Mouse (Mus musculus): ENCODE results near the gene Cadps2. TPM values are rescaled to one million over a fixed set of nuclear protein-coding genes. Genes with fewer than 3 reads are reported as not detected.

The Cadps2 gene
- polyA plus RNA-seq, 1 experiment from 2014 or later = 6.1 TPM

DNA sequence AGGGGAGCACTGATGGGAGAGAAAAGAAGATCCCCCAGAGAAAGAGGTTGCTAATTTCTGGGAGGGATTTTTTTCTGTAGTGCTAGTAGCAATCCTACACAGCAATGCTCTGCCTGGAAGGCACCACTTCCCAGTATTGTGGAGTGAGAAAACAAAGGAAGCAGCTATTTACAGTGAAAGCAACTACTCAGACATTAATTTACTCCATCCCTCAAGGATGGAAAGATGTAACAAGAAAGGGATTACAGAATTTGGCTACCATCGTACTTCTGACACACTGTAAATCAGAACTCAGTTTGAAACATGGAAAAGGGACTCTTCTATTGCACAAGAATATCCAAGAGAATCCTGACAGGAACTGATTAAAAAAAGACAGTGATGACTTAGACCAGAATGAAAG lies 29.1 kb downstream of the Cadps2 start:
- Histone ChIP-seq H3K36me3 (ENCODE audit: control insufficient read depth, insufficient read depth, low read length) (no peaks in the 10 kb centered on the region), H3K4me3 (ENCODE audit: low read depth, low read length) (no peak overlapping the region), H3K27me3 (ENCODE audit: control insufficient read depth, insufficient read depth, low read depth, low read length) (no peaks in the 10 kb centered on the region), H3K4me1 (ENCODE audit: control insufficient read depth, insufficient read depth, low read length) (no peaks in the 10 kb centered on the region), H3K27ac (ENCODE audit: low read length) (no peak overlapping the region), H3K4me2 (ENCODE audit: low read length) (no peak overlapping the region), H3K9me3 (replicated peaks; ENCODE audit: control insufficient read depth, low read length, poor library complexity, severe bottlenecking) (no peaks in the 10 kb centered on the region), H3K9ac (ENCODE audit: low read depth, low read length) (no peak overlapping the region)
- 0 out of 2 replicates have a peak, but pooled peaks have one; percentile 39 for ATAC-seq
- 66% methylated on average over 1 of the region's 1 CpGs for WGBS

DNA sequence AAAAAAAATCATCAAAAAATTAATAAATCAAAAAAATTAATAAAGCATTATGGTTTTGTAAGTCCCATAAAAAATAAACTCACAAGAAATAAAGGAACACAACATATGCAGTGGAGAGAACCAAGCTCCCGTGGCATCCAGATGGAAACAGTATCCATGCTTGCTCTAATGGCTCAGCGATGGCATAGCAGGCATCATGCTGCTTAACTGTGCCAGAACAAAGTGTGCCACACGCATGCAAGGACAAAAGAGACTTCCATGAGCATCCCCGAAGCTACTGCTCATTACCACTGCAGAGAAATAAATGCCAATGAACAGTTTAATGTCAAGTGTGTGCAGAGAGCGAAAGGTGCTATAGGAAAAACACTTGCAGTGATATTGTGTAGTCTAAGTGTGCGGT lies 29.9 kb downstream of the Cadps2 start:
- no peak for ATAC-seq
- no peak overlapping the region for H3K4me3 ChIP-seq (ENCODE audit: low read depth, low read length)
- WGBS = 65% methylated on average over 6 of the region's 6 CpGs

DNA sequence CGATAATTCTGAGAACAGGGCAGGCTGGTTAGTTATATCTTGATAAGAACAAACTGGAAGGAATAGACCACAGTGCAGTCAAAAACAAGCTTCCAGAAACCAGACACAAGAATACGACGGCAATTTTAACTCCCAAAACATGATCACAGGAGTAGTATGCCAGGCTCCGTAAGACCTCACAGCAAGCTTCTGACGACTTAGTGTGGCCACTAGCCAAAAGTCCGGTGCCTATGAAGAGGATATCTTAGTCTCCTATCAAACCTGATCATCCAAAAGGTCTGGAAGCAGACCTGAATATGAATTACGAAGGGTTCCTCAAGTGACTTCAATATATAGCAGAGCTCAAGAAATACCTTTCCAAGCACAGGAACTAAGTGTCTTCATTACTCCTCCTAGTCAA lies 33.9 kb downstream of the Cadps2 start:
- Histone ChIP-seq H3K9ac (ENCODE audit: low read depth, low read length) (no peak overlapping the region), H3K9me3 (replicated peaks; ENCODE audit: control insufficient read depth, low read length, poor library complexity, severe bottlenecking) (no peaks in the 10 kb centered on the region), H3K27ac (ENCODE audit: low read length) (no peak overlapping the region), H3K4me3 (ENCODE audit: low read depth, low read length) (no peak overlapping the region), H3K27me3 (ENCODE audit: control insufficient read depth, insufficient read depth, low read depth, low read length) (no peaks in the 10 kb centered on the region), H3K4me2 (ENCODE audit: low read length) (no peak overlapping the region), H3K36me3 (ENCODE audit: control insufficient read depth, insufficient read depth, low read length) (no peaks in the 10 kb centered on the region), H3K4me1 (ENCODE audit: control insufficient read depth, insufficient read depth, low read length) (no peaks in the 10 kb centered on the region)
- 93% methylated on average over 7 of the region's 7 CpGs for WGBS
- no peak for ATAC-seq

More for the DNA sequence above, 29.9 kb downstream of the Cadps2 start:
- no peak overlapping the region for H3K4me2 ChIP-seq (ENCODE audit: low read length)
- H3K9ac ChIP-seq (ENCODE audit: low read depth, low read length) = no peak overlapping the region
- H3K36me3 ChIP-seq (ENCODE audit: control insufficient read depth, insufficient read depth, low read length) = no peaks in the 10 kb centered on the region
- no peaks in the 10 kb centered on the region for H3K9me3 ChIP-seq (replicated peaks; ENCODE audit: control insufficient read depth, low read length, poor library complexity, severe bottlenecking)
- no peak overlapping the region for H3K27ac ChIP-seq (ENCODE audit: low read length)
- H3K27me3 ChIP-seq (ENCODE audit: control insufficient read depth, insufficient read depth, low read depth, low read length) = no peaks in the 10 kb centered on the region
- no peaks in the 10 kb centered on the region for H3K4me1 ChIP-seq (ENCODE audit: control insufficient read depth, insufficient read depth, low read length)

DNA sequence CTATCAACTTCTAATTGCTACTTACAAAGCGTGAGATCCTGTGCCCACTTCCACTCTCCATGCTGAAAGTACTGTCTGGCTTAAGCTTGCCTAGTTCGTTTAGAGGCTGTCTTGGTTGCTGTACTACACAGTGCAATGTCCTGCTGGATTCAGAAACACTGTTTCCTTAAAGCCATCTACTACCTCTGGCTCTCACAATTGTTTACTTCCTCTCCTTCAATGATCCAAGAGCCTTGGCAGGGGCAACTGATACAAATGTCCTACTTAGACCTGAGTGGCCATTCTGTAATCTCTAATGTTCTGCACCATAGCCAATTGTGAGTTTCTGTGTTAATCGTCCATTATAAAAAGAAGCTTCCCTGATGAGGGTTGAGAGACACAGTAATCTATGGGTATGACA lies 47.4 kb downstream of the Cadps2 start:
- Histone ChIP-seq H3K27me3 (ENCODE audit: control insufficient read depth, insufficient read depth, low read depth, low read length) (no peaks in the 10 kb centered on the region), H3K4me1 (ENCODE audit: control insufficient read depth, insufficient read depth, low read length) (no peaks in the 10 kb centered on the region), H3K27ac (ENCODE audit: low read length) (no peak overlapping the region), H3K9ac (ENCODE audit: low read depth, low read length) (no peak overlapping the region), H3K9me3 (replicated peaks; ENCODE audit: control insufficient read depth, low read length, poor library complexity, severe bottlenecking) (no peaks in the 10 kb centered on the region), H3K36me3 (ENCODE audit: control insufficient read depth, insufficient read depth, low read length) (no peaks in the 10 kb centered on the region), H3K4me3 (ENCODE audit: low read depth, low read length) (no peak overlapping the region), H3K4me2 (ENCODE audit: low read length) (no peak overlapping the region)
- no peak for ATAC-seq
- WGBS = 86% methylated on average over 3 of the region's 3 CpGs

DNA sequence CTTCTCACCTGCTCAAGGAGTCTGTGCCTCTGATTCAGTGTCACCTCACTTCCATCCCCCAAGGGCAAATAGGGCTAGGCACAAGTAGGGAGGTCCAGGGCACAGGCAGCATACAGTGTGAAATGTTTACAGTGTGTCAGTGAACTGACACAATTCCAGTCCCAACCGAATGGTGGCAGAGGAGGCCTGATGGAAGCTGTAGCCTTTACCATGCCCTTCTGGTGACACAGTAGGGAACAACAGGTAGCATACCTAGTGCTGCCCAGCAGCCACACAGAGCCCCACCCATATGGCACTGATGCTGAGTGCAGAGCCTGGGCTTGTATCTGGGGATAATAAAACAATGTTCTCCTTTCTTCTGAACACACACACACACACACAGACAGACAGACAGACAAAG lies 61.6 kb downstream of the Cadps2 start:
- WGBS = 62% methylated on average over 1 of the region's 1 CpGs
- H3K9me3 ChIP-seq (replicated peaks; ENCODE audit: control insufficient read depth, low read length, poor library complexity, severe bottlenecking) = no peaks in the 10 kb centered on the region
- no peak for ATAC-seq

DNA sequence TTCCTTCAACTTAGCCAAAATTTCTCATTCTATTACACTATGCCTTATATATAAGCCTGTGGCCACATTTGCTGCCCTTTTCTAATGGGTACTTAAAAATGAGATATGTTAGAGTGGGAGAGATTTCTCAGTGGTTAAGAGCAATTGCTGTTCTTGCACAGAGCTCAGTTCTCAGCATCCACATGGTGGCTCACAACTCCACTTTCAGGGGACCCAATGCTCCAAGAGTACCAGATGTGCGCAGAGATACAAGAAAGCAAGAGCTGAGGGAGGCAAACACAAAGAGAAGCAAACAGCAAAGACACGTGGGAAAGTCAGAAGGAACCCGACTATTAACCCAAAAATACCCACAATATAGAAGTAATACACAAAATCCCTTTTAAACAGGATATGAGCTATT lies 77.0 kb downstream of the Cadps2 start:
- WGBS = 59% methylated on average over 3 of the region's 3 CpGs

More for the DNA sequence above, 61.6 kb downstream of the Cadps2 start:
- Histone ChIP-seq H3K36me3 (ENCODE audit: control insufficient read depth, insufficient read depth, low read length) (no peaks in the 10 kb centered on the region), H3K27ac (ENCODE audit: low read length) (no peak overlapping the region), H3K4me3 (ENCODE audit: low read depth, low read length) (no peak overlapping the region), H3K4me1 (ENCODE audit: control insufficient read depth, insufficient read depth, low read length) (no peaks in the 10 kb centered on the region), H3K4me2 (ENCODE audit: low read length) (no peak overlapping the region), H3K27me3 (ENCODE audit: control insufficient read depth, insufficient read depth, low read depth, low read length) (no peaks in the 10 kb centered on the region), H3K9ac (ENCODE audit: low read depth, low read length) (no peak overlapping the region)

DNA sequence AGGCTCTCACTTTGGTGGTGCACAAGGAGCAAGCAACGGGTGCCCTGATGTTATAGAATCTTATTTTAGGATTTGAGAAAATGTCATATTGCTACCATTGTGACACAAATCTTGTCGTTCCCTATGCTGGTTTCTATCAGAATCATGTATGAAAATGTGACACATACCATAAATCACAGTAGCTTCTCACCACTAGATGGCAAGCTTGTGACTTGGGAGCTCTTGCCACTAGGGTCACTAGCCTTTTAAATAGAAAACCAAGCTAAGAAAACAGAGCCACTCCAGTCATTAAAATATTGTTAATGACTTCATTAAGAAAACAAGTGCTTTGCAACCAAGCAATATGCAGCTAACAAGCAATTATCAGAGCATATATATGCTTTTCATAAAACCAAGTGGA lies 81.0 kb downstream of the Cadps2 start:
- Histone ChIP-seq H3K4me3 (ENCODE audit: low read depth, low read length) (no peak overlapping the region), H3K9me3 (replicated peaks; ENCODE audit: control insufficient read depth, low read length, poor library complexity, severe bottlenecking) (no peaks in the 10 kb centered on the region), H3K4me1 (ENCODE audit: control insufficient read depth, insufficient read depth, low read length) (no peaks in the 10 kb centered on the region), H3K36me3 (ENCODE audit: control insufficient read depth, insufficient read depth, low read length) (no peaks in the 10 kb centered on the region), H3K27me3 (ENCODE audit: control insufficient read depth, insufficient read depth, low read depth, low read length) (no peaks in the 10 kb centered on the region), H3K9ac (ENCODE audit: low read depth, low read length) (no peak overlapping the region), H3K27ac (ENCODE audit: low read length) (no peak overlapping the region), H3K4me2 (ENCODE audit: low read length) (no peak overlapping the region)
- ATAC-seq = no peak
- 90% methylated on average over 2 of the region's 2 CpGs for WGBS

More for the DNA sequence above, 77.0 kb downstream of the Cadps2 start:
- H3K4me1 ChIP-seq (ENCODE audit: control insufficient read depth, insufficient read depth, low read length) = no peaks in the 10 kb centered on the region
- H3K9me3 ChIP-seq (replicated peaks; ENCODE audit: control insufficient read depth, low read length, poor library complexity, severe bottlenecking) = no peaks in the 10 kb centered on the region
- H3K4me3 ChIP-seq (ENCODE audit: low read depth, low read length) = no peak overlapping the region
- H3K9ac ChIP-seq (ENCODE audit: low read depth, low read length) = no peak overlapping the region
- H3K27ac ChIP-seq (ENCODE audit: low read length) = no peak overlapping the region
- no peaks in the 10 kb centered on the region for H3K27me3 ChIP-seq (ENCODE audit: control insufficient read depth, insufficient read depth, low read depth, low read length)
- ATAC-seq = no peak
- H3K4me2 ChIP-seq (ENCODE audit: low read length) = no peak overlapping the region
- H3K36me3 ChIP-seq (ENCODE audit: control insufficient read depth, insufficient read depth, low read length) = no peaks in the 10 kb centered on the region

DNA sequence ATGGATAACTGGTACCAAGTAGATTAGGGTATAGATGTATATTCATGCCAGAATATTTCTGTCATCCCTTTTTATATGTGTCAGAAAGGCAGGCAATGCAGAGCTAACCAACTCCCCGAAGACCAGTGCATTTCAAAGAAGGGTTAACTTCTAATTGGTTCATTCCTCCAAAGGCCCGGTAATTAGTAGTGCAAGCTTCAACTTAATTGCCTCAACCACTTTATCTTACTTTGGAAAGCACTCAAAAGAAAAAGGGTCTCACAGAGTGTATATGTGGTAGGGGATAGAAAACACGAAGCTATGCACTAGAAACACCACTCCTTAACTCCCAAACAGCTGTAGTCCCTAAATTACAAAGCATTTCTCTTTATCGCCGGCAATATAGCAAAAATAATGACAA lies 90.4 kb downstream of the Cadps2 start:
- 74% methylated on average over 5 of the region's 5 CpGs for WGBS
- no peak overlapping the region for H3K9ac ChIP-seq (ENCODE audit: low read depth, low read length)

DNA sequence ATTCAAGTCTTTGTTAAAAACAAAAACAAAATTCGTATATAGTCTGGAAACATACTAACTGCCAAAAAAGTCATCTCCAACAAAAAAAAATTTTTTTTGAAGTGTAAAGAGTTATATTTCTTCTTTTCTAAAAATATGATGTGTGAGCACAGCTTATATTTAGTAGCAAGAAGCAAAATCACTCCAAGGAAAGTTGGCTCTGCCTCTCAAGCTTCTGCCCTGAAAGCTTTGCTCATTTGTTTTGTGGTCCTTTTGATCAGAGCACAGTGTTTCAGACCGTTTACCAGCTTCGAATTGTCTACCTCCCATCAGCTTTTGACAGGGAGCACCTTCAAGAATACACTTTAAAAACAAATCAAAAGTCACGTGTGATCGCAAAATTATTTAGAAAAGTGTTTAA lies 99.2 kb downstream of the Cadps2 start:
- Histone ChIP-seq H3K36me3 (ENCODE audit: control insufficient read depth, insufficient read depth, low read length) (no peaks in the 10 kb centered on the region), H3K4me3 (ENCODE audit: low read depth, low read length) (no peak overlapping the region), H3K9me3 (replicated peaks; ENCODE audit: control insufficient read depth, low read length, poor library complexity, severe bottlenecking) (0 out of 2 replicates have a peak, but pooled peaks cover 3% of the 10 kb centered on the region), H3K27me3 (ENCODE audit: control insufficient read depth, insufficient read depth, low read depth, low read length) (no peaks in the 10 kb centered on the region), H3K27ac (ENCODE audit: low read length) (no peak overlapping the region), H3K9ac (ENCODE audit: low read depth, low read length) (no peak overlapping the region), H3K4me1 (ENCODE audit: control insufficient read depth, insufficient read depth, low read length) (no peaks in the 10 kb centered on the region), H3K4me2 (ENCODE audit: low read length) (no peak overlapping the region)
- ATAC-seq = no peak
- WGBS = 76% methylated on average over 5 of the region's 5 CpGs

More for the DNA sequence above, 90.4 kb downstream of the Cadps2 start:
- Histone ChIP-seq H3K27ac (ENCODE audit: low read length) (no peak overlapping the region), H3K36me3 (ENCODE audit: control insufficient read depth, insufficient read depth, low read length) (no peaks in the 10 kb centered on the region), H3K4me2 (ENCODE audit: low read length) (no peak overlapping the region), H3K4me3 (ENCODE audit: low read depth, low read length) (no peak overlapping the region), H3K4me1 (ENCODE audit: control insufficient read depth, insufficient read depth, low read length) (no peaks in the 10 kb centered on the region), H3K9me3 (replicated peaks; ENCODE audit: control insufficient read depth, low read length, poor library complexity, severe bottlenecking) (no peaks in the 10 kb centered on the region), H3K27me3 (ENCODE audit: control insufficient read depth, insufficient read depth, low read depth, low read length) (no peaks in the 10 kb centered on the region)
- no peak for ATAC-seq

Data from midbrain, embryonic 16.5 days (tissue).